Mouse (Mus musculus): ENCODE measurements around the gene Slfn5.

DNA sequence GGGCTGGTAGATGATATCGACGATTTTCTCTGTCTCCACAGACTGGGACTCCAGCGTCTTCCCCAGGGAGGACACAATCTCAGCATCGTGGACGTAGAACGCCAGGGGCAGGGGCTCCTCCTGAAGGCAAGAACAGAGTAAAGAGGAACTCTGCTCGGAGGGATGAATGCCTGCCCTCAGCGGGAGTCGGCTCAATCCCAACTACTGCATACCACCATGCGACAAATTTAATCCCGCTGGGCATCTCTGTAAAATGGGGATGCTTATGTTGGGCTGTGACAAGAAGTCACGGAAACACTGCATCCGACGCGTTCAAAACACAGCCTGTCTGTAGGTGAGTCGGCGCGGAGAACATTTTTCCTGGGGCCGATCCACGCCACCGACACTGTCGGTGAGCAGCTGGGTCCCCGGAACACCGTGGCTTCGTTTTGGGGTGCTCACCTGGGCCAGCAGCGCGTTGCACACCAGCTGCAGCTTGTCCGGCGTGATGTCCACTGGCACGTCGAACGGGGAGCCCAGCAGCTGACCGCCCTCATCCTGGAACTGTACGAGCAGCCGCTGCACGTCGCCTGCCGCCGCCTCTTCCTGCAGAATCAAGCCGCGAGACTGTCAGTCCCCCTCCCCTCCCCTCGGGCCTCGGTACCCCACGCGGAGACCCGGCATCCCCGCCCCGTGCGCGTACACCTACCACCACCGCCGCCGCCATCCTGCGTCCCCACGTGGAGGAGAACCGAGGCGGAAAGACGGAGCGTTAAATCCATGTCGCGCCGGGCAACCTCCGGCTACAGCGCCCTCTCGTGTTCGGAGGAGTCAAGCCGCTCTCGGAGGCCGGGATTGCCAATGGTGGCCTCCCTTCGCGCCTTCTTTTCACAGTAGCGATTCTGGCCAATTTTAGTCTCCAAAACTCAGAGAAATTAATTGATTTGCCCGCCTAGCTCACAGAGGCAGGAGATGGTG lies 43.2 kb upstream of the Slfn5 start, which contains the start of gene Nle1:
- no peak; the same call in 1 of the 2 replicates for TF ChIP-seq CTCF (IDR thresholded peaks at IDR 0.05)
- TF ChIP-seq POLR2A (IDR thresholded peaks at IDR 0.05; ENCODE audit: insufficient read depth, low read depth, low read length) = peak; percentile 48; the same call in 1 of the 2 replicates
- TF ChIP-seq EP300 (IDR thresholded peaks at IDR 0.05; ENCODE audit: insufficient read depth, low read depth, low read length) = peak; percentile 55; the same call in 1 of the 2 replicates

Data from heart, adult 2 months (tissue).